Mouse (Mus musculus): ENCODE measurements at regions not wholly inside any gene's neighbourhood (a gene's known extent, or its start where the extent isn't known, plus 50 kb on each side); places are given as distances from the start of the nearest gene placed in this dataset.

DNA sequence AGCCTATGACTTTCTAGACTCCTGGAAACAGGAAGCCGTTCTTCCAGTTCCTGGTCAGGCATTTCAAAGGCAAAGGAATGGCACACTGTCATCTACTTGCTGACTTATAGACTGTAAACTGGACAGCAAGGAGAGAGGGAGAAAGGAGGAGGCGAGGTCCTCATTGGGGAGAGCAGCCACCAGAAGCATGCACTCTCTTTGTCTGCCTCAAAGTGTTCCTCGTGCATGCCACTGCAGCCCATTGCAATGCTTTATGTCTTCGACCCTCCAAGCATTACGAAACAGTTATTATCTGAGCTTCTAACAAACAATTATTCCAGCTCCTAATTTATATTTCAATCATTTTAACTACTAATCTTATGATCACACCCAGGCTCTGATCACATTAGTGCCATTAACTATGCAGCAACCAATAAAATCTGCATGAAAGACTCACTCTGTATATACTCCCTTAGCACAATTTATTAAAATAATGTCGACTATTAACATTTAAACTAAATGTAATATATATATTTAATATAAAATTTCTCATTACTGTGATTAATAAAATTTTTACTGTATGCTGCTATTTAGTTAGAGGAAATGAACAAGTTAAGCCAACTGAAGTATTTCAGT lies 417.1 kb downstream of the Meis1 start:
- H3K36me3 ChIP-seq (ENCODE audit: control insufficient read depth, insufficient read depth, low read length): no peaks in the 10 kb centered on the region
- H3K9me3 ChIP-seq (replicated peaks; ENCODE audit: control insufficient read depth, low read length, poor library complexity, severe bottlenecking): no peaks in the 10 kb centered on the region
- H3K27ac ChIP-seq (ENCODE audit: low read length): no peak overlapping the region
- H3K4me1 ChIP-seq (ENCODE audit: control insufficient read depth, insufficient read depth, low read length): no peaks in the 10 kb centered on the region
- no peak overlapping the region for H3K4me3 ChIP-seq (ENCODE audit: low read depth, low read length)
- ATAC-seq: no peak
- WGBS: 80% methylated on average over 6 of the region's 6 CpGs
- H3K27me3 ChIP-seq (ENCODE audit: control insufficient read depth, insufficient read depth, low read depth, low read length): no peaks in the 10 kb centered on the region
- H3K9ac ChIP-seq (ENCODE audit: low read depth, low read length): no peak overlapping the region
- H3K4me2 ChIP-seq (ENCODE audit: low read length): no peak overlapping the region

DNA sequence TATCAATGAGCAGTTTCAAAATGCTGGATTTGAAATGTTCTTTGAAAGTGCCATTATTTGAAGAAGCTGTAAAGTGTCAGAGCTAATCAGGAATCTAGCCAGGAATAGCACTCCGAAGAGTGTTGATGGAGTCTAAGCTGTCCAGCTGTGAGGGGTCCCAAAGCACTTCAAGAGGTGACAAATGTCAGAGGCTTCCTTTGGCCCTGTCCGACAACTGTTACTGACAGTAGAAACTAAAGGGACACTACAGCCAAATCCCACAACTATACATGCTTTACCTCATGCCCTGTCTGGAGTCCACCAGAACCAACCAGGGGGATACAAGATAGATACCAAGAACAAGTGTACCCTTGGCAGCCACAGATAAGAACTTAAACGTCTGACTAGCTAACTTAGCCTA lies 420.4 kb downstream of the Meis1 start:
- no peak for ATAC-seq

DNA sequence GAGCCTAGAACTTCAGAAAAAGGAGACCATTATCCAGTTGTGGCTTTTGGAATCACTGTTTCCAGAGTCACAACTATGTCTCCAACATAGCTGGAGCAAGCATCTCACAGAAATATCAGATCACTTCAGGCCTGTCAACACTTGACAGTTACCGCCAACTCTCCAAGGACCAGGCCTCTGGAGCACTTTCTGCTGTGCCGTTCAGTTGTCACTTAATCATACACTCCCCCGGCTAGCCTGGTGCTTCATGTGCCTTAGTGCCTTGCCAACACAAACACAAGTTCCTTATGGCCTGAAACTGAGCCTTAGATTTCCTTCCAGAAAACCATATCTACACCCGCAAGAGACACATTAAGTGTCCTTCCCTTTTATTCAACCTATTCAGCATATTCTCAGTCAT lies 421.8 kb downstream of the Meis1 start:
- H3K4me3 ChIP-seq (ENCODE audit: low read depth, low read length): no peak overlapping the region
- H3K27me3 ChIP-seq (ENCODE audit: control insufficient read depth, insufficient read depth, low read depth, low read length): no peaks in the 10 kb centered on the region
- WGBS: 88% methylated on average over 4 of the region's 4 CpGs
- no peaks in the 10 kb centered on the region for H3K9me3 ChIP-seq (replicated peaks; ENCODE audit: control insufficient read depth, low read length, poor library complexity, severe bottlenecking)
- no peak for ATAC-seq
- no peaks in the 10 kb centered on the region for H3K4me1 ChIP-seq (ENCODE audit: control insufficient read depth, insufficient read depth, low read length)
- no peak overlapping the region for H3K27ac ChIP-seq (ENCODE audit: low read length)
- H3K4me2 ChIP-seq (ENCODE audit: low read length): no peak overlapping the region
- H3K9ac ChIP-seq (ENCODE audit: low read depth, low read length): no peak overlapping the region
- no peaks in the 10 kb centered on the region for H3K36me3 ChIP-seq (ENCODE audit: control insufficient read depth, insufficient read depth, low read length)

More for the DNA sequence above, 420.4 kb downstream of the Meis1 start:
- Histone ChIP-seq H3K27me3 (ENCODE audit: control insufficient read depth, insufficient read depth, low read depth, low read length) (no peaks in the 10 kb centered on the region), H3K4me3 (ENCODE audit: low read depth, low read length) (no peak overlapping the region), H3K4me1 (ENCODE audit: control insufficient read depth, insufficient read depth, low read length) (no peaks in the 10 kb centered on the region), H3K9ac (ENCODE audit: low read depth, low read length) (no peak overlapping the region), H3K9me3 (replicated peaks; ENCODE audit: control insufficient read depth, low read length, poor library complexity, severe bottlenecking) (no peaks in the 10 kb centered on the region), H3K36me3 (ENCODE audit: control insufficient read depth, insufficient read depth, low read length) (no peaks in the 10 kb centered on the region), H3K27ac (ENCODE audit: low read length) (no peak overlapping the region), H3K4me2 (ENCODE audit: low read length) (no peak overlapping the region)
- WGBS: 81% methylated on average over 3 of the region's 3 CpGs

DNA sequence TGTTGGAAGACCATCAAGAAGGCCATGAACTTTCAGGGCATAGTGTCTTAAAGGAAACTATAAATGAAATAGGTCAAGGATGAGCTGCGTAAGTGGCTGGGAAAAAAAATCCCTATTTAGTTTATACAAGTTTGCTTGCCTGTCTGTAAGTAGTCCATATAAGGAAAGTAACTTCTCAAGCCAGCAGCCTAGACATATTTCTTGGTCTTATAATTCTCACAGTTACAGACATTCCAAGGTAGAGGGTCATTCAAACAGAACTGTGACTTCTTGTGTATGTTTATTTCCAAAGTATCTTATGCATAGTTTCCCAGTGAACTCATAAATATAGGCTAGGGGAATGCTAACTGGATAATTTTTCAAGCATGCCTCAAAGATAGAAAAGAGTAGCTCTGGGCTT lies 428.3 kb downstream of the Meis1 start:
- Histone ChIP-seq H3K9me3 (replicated peaks; ENCODE audit: control insufficient read depth, low read length, poor library complexity, severe bottlenecking) (no peaks in the 10 kb centered on the region), H3K4me2 (ENCODE audit: low read length) (no peak overlapping the region), H3K27me3 (ENCODE audit: control insufficient read depth, insufficient read depth, low read depth, low read length) (no peaks in the 10 kb centered on the region), H3K27ac (ENCODE audit: low read length) (no peak overlapping the region), H3K9ac (ENCODE audit: low read depth, low read length) (no peak overlapping the region), H3K36me3 (ENCODE audit: control insufficient read depth, insufficient read depth, low read length) (no peaks in the 10 kb centered on the region), H3K4me3 (ENCODE audit: low read depth, low read length) (no peak overlapping the region), H3K4me1 (ENCODE audit: control insufficient read depth, insufficient read depth, low read length) (no peaks in the 10 kb centered on the region)
- ATAC-seq: no peak
- WGBS: 84% methylated on average over 1 of the region's 1 CpGs

DNA sequence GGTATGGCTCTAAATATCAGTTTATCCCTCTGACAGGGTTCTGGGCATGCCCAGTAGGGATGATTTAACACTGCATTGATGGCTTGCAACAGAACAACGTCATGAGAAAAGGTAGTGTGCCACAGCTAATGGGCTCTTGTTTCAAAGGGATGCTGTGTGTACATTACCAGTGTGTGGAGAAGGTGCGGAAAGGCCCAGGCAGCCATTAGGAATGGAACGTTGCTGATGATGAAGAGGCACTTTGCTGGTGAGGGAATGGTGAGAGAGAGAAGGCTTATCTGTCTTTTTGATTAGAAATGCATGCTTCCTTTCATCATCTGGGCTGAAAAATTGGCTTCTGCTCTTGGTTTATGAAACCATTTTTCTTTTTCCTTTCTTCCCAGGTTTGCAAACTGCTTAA lies 432.3 kb downstream of the Meis1 start:
- no peaks in the 10 kb centered on the region for H3K9me3 ChIP-seq (replicated peaks; ENCODE audit: control insufficient read depth, low read length, poor library complexity, severe bottlenecking)
- H3K27me3 ChIP-seq (ENCODE audit: control insufficient read depth, insufficient read depth, low read depth, low read length): no peaks in the 10 kb centered on the region
- H3K4me1 ChIP-seq (ENCODE audit: control insufficient read depth, insufficient read depth, low read length): no peaks in the 10 kb centered on the region
- WGBS: 77% methylated on average over 3 of the region's 3 CpGs
- ATAC-seq: 0 out of 2 replicates have a peak, but pooled peaks have one; percentile 42
- no peak overlapping the region for H3K27ac ChIP-seq (ENCODE audit: low read length)
- no peak overlapping the region for H3K9ac ChIP-seq (ENCODE audit: low read depth, low read length)
- H3K4me2 ChIP-seq (ENCODE audit: low read length): no peak overlapping the region
- H3K4me3 ChIP-seq (ENCODE audit: low read depth, low read length): no peak overlapping the region
- H3K36me3 ChIP-seq (ENCODE audit: control insufficient read depth, insufficient read depth, low read length): no peaks in the 10 kb centered on the region

DNA sequence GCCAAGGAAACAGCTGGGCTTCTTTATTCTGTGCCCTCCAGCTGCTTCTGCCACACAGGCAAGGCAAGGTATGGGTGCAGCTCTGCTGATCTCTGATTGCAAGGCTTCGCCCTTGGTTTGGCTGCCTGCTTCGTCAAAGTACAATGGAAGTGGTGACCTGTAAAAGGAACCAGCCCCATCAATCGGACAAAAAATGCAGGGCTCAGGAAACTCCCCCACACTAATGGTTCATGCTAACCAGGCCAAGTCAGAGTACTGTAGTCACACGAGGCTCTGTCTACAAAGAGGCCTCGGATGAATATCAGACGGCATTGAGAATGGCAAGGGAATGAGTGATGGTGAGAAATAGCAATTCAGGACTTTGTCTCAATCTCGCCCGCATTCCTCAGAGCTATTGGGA lies 433.8 kb downstream of the Meis1 start:
- Histone ChIP-seq H3K27ac (ENCODE audit: low read length) (no peak overlapping the region), H3K27me3 (ENCODE audit: control insufficient read depth, insufficient read depth, low read depth, low read length) (no peaks in the 10 kb centered on the region), H3K4me2 (ENCODE audit: low read length) (no peak overlapping the region), H3K4me3 (ENCODE audit: low read depth, low read length) (no peak overlapping the region), H3K36me3 (ENCODE audit: control insufficient read depth, insufficient read depth, low read length) (no peaks in the 10 kb centered on the region), H3K9me3 (replicated peaks; ENCODE audit: control insufficient read depth, low read length, poor library complexity, severe bottlenecking) (no peaks in the 10 kb centered on the region), H3K9ac (ENCODE audit: low read depth, low read length) (no peak overlapping the region), H3K4me1 (ENCODE audit: control insufficient read depth, insufficient read depth, low read length) (no peaks in the 10 kb centered on the region)
- ATAC-seq: no peak
- 61% methylated on average over 8 of the region's 8 CpGs for WGBS

- Histone ChIP-seq H3K4me3 (ENCODE audit: low read depth, low read length) (no peak overlapping the region), H3K9me3 (replicated peaks; ENCODE audit: control insufficient read depth, low read length, poor library complexity, severe bottlenecking) (no peaks in the 10 kb centered on the region), H3K27ac (ENCODE audit: low read length) (no peak overlapping the region), H3K27me3 (ENCODE audit: control insufficient read depth, insufficient read depth, low read depth, low read length) (no peaks in the 10 kb centered on the region), H3K9ac (ENCODE audit: low read depth, low read length) (no peak overlapping the region), H3K36me3 (ENCODE audit: control insufficient read depth, insufficient read depth, low read length) (no peaks in the 10 kb centered on the region), H3K4me1 (ENCODE audit: control insufficient read depth, insufficient read depth, low read length) (no peaks in the 10 kb centered on the region), H3K4me2 (ENCODE audit: low read length) (no peak overlapping the region)
- 90% methylated on average over 1 of the region's 1 CpGs for WGBS
- no peak for ATAC-seq
These were observed 436.0 kb downstream of the Meis1 start for GRCm38 (mm10) chr11:18582781-18583161.

DNA sequence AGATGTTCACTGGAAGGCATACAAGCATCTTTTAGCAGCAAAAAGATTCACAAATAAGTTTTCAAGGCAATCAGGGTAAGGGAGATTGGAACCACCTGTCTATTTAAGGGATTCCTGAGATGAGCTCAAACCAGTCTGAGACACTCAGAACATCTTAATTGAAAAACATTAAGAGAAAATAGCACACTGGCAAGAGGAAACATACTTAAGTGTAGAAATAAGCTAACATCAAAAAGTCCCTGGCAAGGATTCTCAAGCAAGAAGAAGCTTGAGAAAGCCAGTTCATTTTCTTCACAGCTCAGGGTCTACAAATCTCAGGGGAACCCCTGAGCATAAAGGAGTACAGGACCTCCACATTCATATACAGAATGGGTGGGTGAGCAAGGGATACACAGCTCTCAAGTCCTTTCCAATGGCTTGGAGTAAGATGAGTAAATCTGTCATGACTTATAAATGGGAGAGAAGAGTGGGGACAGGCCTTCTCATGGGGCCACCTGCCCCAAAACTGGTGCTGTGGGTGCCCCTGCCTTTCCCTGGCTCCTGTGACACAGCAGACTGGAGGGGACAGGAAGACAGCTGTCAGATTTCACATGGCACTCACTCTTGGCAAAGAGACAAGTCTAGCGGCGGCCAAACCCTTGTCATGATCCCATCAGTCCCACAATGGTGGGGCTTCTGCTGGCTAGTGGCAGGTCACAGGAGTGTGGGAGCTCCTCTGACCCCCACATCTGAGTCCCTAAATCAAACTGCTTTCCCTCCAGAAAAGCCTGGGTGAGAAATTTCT lies 436.6 kb downstream of the Meis1 start:
- no peaks in the 10 kb centered on the region for H3K36me3 ChIP-seq (ENCODE audit: control insufficient read depth, insufficient read depth, low read length)
- no peak overlapping the region for H3K27ac ChIP-seq (ENCODE audit: low read length)
- no peak for ATAC-seq
- no peaks in the 10 kb centered on the region for H3K4me1 ChIP-seq (ENCODE audit: control insufficient read depth, insufficient read depth, low read length)
- H3K27me3 ChIP-seq (ENCODE audit: control insufficient read depth, insufficient read depth, low read depth, low read length): no peaks in the 10 kb centered on the region
- WGBS: 91% methylated on average over 2 of the region's 2 CpGs
- H3K4me2 ChIP-seq (ENCODE audit: low read length): no peak overlapping the region
- H3K9ac ChIP-seq (ENCODE audit: low read depth, low read length): no peak overlapping the region
- no peak overlapping the region for H3K4me3 ChIP-seq (ENCODE audit: low read depth, low read length)
- H3K9me3 ChIP-seq (replicated peaks; ENCODE audit: control insufficient read depth, low read length, poor library complexity, severe bottlenecking): no peaks in the 10 kb centered on the region

DNA sequence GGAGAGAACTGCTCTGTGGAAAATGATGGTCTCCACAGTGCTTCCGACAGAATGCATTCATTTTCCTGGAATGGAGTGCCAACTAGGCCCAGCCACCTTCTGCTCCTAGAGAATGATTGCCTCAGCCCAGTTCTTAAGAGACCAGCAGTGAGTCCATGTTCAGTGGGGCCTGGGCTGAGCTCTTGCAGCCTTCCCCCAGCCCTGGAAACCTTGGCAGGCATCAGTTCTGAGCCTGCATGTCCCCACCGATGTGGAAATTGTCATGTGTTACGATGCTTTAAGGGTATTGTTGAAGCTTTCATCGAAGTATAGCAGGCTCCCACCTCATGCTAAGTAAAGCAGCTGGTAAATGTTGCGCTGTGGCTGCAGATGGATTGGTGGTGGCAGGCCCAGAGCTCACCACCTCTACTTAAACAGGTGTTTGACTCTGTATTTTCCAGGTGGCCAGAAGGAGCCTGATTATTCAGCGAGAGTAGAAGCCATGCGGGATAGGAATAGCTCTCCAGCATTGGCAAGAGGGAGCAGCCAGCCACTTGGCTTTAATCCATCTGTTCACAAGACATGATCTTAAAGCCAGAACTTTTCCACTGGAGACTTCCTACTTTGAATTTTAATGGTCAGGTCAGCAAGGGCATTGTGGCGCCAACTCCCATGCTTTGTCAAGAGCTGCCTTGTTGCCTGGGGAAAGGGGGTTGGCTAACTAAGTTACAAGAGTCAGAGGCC lies 437.5 kb downstream of the Meis1 start:
- Histone ChIP-seq H3K4me3 (ENCODE audit: low read depth, low read length) (no peak overlapping the region), H3K9ac (ENCODE audit: low read depth, low read length) (no peak overlapping the region), H3K27ac (ENCODE audit: low read length) (no peak overlapping the region), H3K36me3 (ENCODE audit: control insufficient read depth, insufficient read depth, low read length) (no peaks in the 10 kb centered on the region), H3K4me2 (ENCODE audit: low read length) (no peak overlapping the region), H3K4me1 (ENCODE audit: control insufficient read depth, insufficient read depth, low read length) (no peaks in the 10 kb centered on the region), H3K27me3 (ENCODE audit: control insufficient read depth, insufficient read depth, low read depth, low read length) (no peaks in the 10 kb centered on the region), H3K9me3 (replicated peaks; ENCODE audit: control insufficient read depth, low read length, poor library complexity, severe bottlenecking) (no peaks in the 10 kb centered on the region)
- peak; percentile 21; the same call in 1 of the 2 replicates for ATAC-seq
- 82% methylated on average over 8 of the region's 8 CpGs for WGBS

Data from midbrain, embryonic 16.5 days (tissue).